10 mouse cellular contexts compared by ENCODE assay signal in the genomic region with DNA sequence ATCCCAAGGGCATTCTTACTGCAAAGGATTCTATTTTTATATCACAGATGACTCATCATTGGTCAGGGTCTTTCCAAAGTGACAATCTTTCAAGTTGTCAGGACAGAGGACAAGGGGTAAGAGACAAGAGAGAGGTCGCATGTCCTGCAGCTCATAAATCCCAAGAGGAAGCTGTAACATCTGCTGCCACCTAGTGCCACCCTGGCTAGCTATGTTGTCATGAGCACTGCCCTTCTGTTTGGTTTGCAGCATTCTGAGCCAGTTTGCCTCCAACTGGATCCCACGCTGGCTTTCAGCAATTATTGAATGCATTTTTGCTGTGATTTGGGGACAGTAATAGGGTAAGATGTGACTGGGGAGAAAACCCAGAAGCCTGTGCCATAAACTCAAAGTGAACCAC.
A peak's percentile ranks its signal among the peaks of the same experiment; 100 is the strongest.
DNase-seq lines count a peak whose midpoint lies in the region; ATAC-seq and TF ChIP-seq lines count a peak whose summit lies in the region.
"Had no signal": no experiment of that assay in that cellular context is flagged by ENCODE, and none has a peak within 500 bp of the region (broad histone marks: within the 10 kb centered on the region; RNA-seq: fewer than 3 reads in every experiment).

No protein-coding gene starts in this region.

- intact Hi-C loops in heart, adult 2 months (cut with DNase I): loop anchor here (2.0 kb wide), 1 partner anchor 58 kb away; no protein-coding TSS in a partner anchor

- no peaks in the 10 kb centered on the region for H3K9me3 ChIP-seq in heart, embryonic 12.5 days (replicated peaks)
- no peaks in the 10 kb centered on the region for H3K9me3 ChIP-seq in forebrain, embryonic 15.5 days
- H3K9me3 ChIP-seq: midbrain, embryonic 12.5 days had no signal

- no peak for ATAC-seq in heart, embryonic 12.5 days (ENCODE audit: insufficient number of reproducible peaks, low FRiP score)
- ATAC-seq in forebrain, embryonic 15.5 days (replicated peaks): no peak

- no peak for TF ChIP-seq POLR2A in heart, adult 2 months (IDR thresholded peaks at IDR 0.05; ENCODE audit: insufficient read depth, low read depth, low read length)
- no peak for TF ChIP-seq POLR2A in testis, adult 2 months (IDR thresholded peaks at IDR 0.05; ENCODE audit: control insufficient read depth, low read depth, low read length)

- TF ChIP-seq CTCF in heart, adult 2 months (IDR thresholded peaks at IDR 0.05): peak; percentile 62
- peak; percentile 25; the same call in 1 of the 2 replicates for TF ChIP-seq CTCF in testis, adult 2 months (IDR thresholded peaks at IDR 0.05; ENCODE audit: control insufficient read depth, insufficient read depth, insufficient replicate concordance, low read depth, low read length)

- no peak for DNase-seq in heart, adult 2 months
- peak; percentile 14 to 49 for DNase-seq in kidney, postnatal 36 days
- no peak for DNase-seq in kidney, adult 11 months
- DNase-seq in testis, postnatal 14 days (ENCODE audit: low spot score): no peak
- no peak for DNase-seq in embryo, embryonic 9.5 days (ENCODE audit: extremely low spot score)
- DNase-seq: cerebellum, adult 11-12 months had no signal

- H3K79me2 ChIP-seq in heart, adult 2 months (replicated peaks; ENCODE audit: control insufficient read depth, insufficient read depth, low read length): no peaks in the 10 kb centered on the region

- H3K36me3 ChIP-seq in heart, adult 2 months (ENCODE audit: control insufficient read depth, insufficient read depth, low read length): no peaks in the 10 kb centered on the region
- H3K36me3 ChIP-seq in heart, embryonic 12.5 days: no peaks in the 10 kb centered on the region
- no peaks in the 10 kb centered on the region for H3K36me3 ChIP-seq in testis, adult 2 months (ENCODE audit: control insufficient read depth, insufficient read depth, low read length)
- H3K36me3 ChIP-seq in forebrain, embryonic 15.5 days: no peaks in the 10 kb centered on the region
- H3K36me3 ChIP-seq: midbrain, embryonic 12.5 days had no signal

- no peak overlapping the region for H3K4me3 ChIP-seq in heart, adult 2 months
- no peak overlapping the region for H3K4me3 ChIP-seq in heart, embryonic 12.5 days
- H3K4me3 ChIP-seq in testis, adult 2 months (ENCODE audit: control insufficient read depth, low read depth, low read length): no peak overlapping the region
- H3K4me3 ChIP-seq in forebrain, embryonic 15.5 days: no peak overlapping the region
- H3K4me3 ChIP-seq: midbrain, embryonic 12.5 days had no signal

- TF ChIP-seq EP300 in heart, adult 2 months (IDR thresholded peaks at IDR 0.05; ENCODE audit: insufficient read depth, low read depth, low read length): no peak

- WGBS in heart, adult 2 months: 31% methylated on average over 2 of the region's 2 CpGs
- 38% methylated on average over 2 of the region's 2 CpGs for WGBS in heart, embryonic 12.5 days
- WGBS in forebrain, embryonic 15.5 days: 68% methylated on average over 2 of the region's 2 CpGs

- no peak overlapping the region for H3K4me2 ChIP-seq in heart, embryonic 12.5 days
- no peak overlapping the region for H3K4me2 ChIP-seq in forebrain, embryonic 15.5 days (replicated peaks)
- H3K4me2 ChIP-seq: midbrain, embryonic 12.5 days had no signal

- no peak overlapping the region for H3K27ac ChIP-seq in heart, adult 2 months
- no peak overlapping the region for H3K27ac ChIP-seq in heart, embryonic 12.5 days (ENCODE audit: poor library complexity, severe bottlenecking)
- H3K27ac ChIP-seq in testis, adult 2 months (ENCODE audit: control insufficient read depth, insufficient read depth, low read depth, low read length): no peak overlapping the region
- no peak overlapping the region for H3K27ac ChIP-seq in forebrain, embryonic 15.5 days (replicated peaks)
- H3K27ac ChIP-seq: midbrain, embryonic 12.5 days had no signal

- H3K27me3 ChIP-seq in heart, adult 2 months (ENCODE audit: control insufficient read depth, insufficient read depth, low read length): no peaks in the 10 kb centered on the region
- H3K27me3 ChIP-seq in heart, embryonic 12.5 days (replicated peaks): peaks cover 15% of the 10 kb centered on the region
- H3K27me3 ChIP-seq in testis, adult 2 months (ENCODE audit: control insufficient read depth, insufficient read depth, low read length): no peaks in the 10 kb centered on the region
- no peaks in the 10 kb centered on the region for H3K27me3 ChIP-seq in forebrain, embryonic 15.5 days

- no peaks in the 10 kb centered on the region for H3K4me1 ChIP-seq in heart, adult 2 months (ENCODE audit: control insufficient read depth, insufficient read depth, low read length)
- H3K4me1 ChIP-seq in heart, embryonic 12.5 days (replicated peaks): no peaks in the 10 kb centered on the region
- no peaks in the 10 kb centered on the region for H3K4me1 ChIP-seq in testis, adult 2 months (ENCODE audit: control insufficient read depth, insufficient read depth, low read length)
- no peaks in the 10 kb centered on the region for H3K4me1 ChIP-seq in forebrain, embryonic 15.5 days

- H3K9ac ChIP-seq in heart, adult 2 months (ENCODE audit: low read depth, low read length): no peak overlapping the region
- no peak overlapping the region for H3K9ac ChIP-seq in heart, embryonic 12.5 days
- no peak overlapping the region for H3K9ac ChIP-seq in forebrain, embryonic 15.5 days (replicated peaks)
- H3K9ac ChIP-seq: midbrain, embryonic 12.5 days had no signal

Comparison
In these comparisons a context has a peak if more than half of its experiments do, and no peak if none do; other contexts are left out.
1. DNase-seq: peak in kidney, postnatal 36 days (2 of 2); none in heart, adult 2 months (0 of 2), kidney, adult 11 months (single experiment), testis, postnatal 14 days (single experiment) and embryo, embryonic 9.5 days (single experiment).